Mouse (Mus musculus) T-helper 17 cell (primary cell): ENCODE measurements around the gene Bckdhb.
"Not testable (repeated sequence)": the region's sequence is repeated elsewhere in the genome, so short reads cannot be mapped to it uniquely, and the experiment has no call there.

Experiments
- in situ Hi-C, 2 experiments: fragments of 300-600 bp; cut with MboI, MseI; formaldehyde crosslinking; loops; 1 replicate in 1 of 2; 2 replicates in 1 of 2; pipeline ENCODE4 v1.15.1; 2025; ENCODE audit warnings: high pct_unique_total_duplicates in 2 of 2

Gene Bckdhb

DNA sequence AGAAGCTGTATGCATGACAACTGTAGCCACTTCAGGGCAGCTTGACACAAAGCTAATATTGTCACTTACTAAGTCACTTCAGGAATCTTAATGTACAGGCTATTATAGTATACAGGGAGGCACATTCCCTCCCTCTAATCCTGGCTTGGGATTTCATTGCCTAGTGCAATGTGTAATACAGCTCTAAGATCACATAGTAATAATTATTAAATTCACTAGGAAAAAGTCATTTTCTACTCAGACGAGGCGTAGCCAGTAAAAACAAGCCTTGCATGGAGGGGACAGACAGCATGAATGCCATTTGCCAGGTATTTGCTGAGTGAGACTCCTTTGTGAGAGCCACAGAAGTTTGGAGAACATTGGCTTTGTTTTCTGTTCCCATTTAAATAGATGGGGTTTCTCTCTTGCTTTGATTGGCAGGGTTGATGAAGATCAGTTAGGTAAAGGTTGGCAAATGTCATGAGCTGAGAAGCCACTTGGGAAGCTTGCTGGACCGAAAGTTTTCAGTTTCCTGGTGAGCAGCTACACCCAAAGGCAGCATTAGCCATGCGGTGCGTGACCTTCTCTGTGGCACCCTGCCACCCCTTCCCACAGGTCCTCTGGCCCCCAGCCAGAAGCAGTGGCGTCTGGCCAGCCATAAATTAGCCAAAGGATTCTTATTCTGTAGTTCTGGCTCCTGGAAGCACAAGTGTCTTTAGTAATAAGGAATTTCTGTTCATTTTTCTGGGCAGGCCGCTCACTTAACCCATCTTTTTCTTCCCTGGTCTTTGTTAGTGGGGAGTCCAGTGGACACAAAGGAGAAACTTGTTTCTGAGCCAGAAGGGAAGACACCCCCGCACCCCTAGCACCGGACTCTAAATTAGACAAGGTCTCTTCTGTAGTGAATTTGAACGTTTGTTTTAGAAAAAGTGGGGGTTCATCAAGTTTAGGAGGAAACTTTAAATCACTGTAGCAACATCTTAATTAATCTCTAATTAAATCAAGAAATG is 37.4 kb downstream of the Bckdhb start:
- in situ Hi-C loops = loop anchor here (10.0 to 25.0 kb wide), 3 partner anchors 1375 to 1632 kb away; partner anchors contain the start of gene Tent5a (in 1 of the 2)

DNA sequence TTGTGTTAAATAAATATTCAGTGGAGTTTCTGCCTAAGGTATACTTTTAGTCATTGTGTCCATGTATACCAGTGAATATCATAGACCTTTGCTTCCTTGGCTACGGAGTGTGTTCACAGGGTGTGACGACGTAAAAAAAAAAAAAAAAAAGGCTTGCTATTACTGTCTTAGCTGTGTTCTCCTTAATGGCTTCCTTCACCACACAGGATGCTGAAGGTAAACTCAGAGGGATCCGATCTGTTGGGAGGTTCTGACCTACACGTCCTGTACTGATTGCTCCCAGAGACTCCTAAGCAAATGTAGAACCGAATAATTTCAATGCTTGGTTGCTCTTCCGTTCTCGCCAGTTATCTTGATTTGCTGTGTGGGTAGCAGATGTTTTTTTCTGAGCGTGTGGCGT is 38.4 kb downstream of the Bckdhb start:
- in situ Hi-C loops = loop anchor here (10.0 to 25.0 kb wide), 3 partner anchors 1374 to 1632 kb away; partner anchors contain the start of gene Tent5a (in 1 of the 2)

DNA sequence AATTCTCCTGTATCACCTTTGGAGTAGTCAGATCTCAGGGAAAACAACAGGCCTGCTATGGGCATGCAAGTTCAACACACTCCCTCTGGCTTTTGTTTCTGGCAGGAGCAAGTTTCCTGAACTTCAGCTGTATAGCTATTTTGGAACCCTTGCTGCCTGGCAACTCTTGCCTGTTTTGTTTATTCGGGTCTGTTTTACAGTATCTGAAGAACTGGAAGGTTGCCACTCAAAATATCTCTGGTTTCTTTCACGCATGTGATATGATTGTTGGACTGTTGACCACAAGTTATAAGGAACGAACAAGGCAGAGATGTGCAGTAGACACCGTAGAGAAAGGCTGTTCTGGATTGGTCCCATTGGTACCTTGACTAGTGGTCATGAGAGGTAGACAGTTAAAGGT is 39.4 kb downstream of the Bckdhb start:
- in situ Hi-C loops = loop anchor here (10.0 to 25.0 kb wide), 3 partner anchors 1373 to 1630 kb away; partner anchors contain the start of gene Tent5a (in 1 of the 2)

DNA sequence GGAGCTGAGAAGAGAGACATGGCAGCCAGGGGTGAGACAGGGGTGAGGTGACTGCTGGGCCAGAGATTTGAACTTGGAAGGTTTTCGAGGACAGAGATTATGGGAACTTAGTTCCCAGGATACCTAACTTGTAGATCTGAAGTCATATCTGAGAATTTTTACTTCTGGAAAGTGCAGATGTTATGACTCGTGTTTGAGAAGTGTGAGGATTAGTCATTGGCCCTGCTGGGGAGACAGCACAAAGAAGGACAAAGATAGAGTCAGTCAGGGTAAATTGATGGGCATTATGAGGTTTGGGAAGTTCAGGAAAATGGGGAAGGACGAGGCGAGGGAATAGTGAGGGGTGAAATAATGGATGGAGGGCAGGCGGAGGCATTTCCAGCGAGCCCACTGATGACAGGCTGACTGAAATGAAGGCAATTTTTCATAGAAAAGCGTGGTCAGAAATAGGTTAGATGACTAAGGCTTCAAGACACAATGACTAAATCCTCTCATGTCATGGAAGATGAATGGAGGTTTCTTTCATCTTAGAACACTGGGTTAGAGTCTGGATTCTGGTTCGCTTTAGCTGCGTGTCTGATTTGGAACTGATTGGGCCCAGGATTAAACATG is 42.6 kb downstream of the Bckdhb start:
- in situ Hi-C loops = loop anchor here (10.0 to 25.0 kb wide), 3 partner anchors 1370 to 1627 kb away; partner anchors contain the start of gene Tent5a (in 1 of the 2)

DNA sequence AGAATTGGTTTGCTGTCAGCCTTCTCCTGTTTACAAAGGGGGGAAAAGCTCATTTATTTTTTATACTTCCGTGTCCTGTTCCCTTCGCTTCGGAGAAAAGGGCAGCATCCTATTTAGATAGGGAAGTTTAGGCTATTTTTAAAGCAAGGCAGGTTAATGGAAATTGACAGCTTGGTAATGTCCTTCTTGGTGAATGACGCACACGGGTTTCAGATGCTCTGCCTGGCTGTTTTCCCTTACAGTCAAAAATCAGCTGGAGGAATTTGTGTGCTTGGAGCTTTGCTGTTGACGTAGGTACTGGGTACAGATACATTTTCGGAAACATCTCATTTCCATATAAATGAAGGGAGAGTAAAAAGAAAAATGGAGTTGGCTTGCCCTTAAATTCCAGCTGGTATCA is 44.4 kb downstream of the Bckdhb start:
- in situ Hi-C loops = loop anchor here (10.0 to 25.0 kb wide), 3 partner anchors 1368 to 1625 kb away; partner anchors contain the start of gene Tent5a (in 1 of the 2)

DNA sequence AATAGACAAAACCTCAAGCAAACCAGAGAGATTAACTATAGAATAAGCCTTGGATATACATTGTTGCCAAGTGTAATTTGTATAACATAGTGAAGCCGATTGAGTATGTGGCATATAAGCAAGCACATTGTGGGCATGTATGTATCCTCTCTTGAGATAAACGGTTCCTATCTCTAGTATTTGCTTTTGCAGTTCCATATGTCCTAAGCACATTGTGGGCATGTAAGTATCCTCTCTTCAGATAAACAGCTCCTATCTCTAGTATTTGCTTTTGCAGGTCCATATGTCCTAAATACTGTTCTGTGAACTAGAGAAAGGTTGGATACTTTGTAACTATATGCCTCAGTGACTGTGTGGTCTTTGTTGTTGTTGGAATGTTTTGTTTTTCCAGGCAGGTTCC is 48.5 kb downstream of the Bckdhb start:
- in situ Hi-C loops = loop anchor here in 1 of 2 experiments (25.0 kb wide), 2 partner anchors 1364 to 1614 kb away; partner anchors contain the start of gene Tent5a

DNA sequence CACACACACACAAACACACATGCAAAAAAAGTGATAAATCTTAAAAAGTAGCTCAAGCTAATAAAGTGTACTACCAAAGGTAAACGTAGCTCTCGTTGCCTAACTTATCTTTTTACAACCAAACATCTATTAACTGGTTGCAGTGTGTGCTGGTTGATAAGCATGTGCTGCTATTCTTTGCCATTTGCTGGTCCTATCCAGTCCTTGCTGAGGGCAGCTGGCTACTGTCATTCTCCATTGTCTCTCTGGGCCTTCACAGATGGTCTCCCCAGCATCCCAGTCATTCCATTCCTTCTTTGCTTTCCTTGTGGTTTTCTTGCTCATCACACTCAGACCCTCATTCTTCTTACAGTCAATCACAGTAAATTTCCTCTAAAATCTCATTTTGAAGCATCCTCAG is 50.9 kb downstream of the Bckdhb start:
- in situ Hi-C loops = no loop called here

DNA sequence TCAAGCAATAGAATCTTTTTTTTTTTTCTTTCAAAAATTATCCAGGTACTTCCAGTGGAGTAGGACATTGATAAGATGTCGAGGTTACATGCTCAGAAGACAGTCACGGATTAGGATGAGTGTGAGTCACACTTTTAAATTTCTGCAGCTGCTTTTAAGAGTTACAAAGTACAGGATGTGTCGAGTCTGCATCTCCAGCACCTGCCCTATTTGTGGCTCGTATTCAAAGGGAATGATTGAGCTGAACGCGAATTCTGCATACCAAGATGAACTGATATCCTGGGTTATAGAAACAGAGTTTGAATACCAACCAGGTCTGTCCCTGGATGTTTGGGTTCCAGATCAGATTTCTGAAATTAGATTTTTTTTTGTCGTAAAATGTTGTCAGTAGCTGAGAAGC is 56.3 kb downstream of the Bckdhb start:
- in situ Hi-C loops = no loop called here

DNA sequence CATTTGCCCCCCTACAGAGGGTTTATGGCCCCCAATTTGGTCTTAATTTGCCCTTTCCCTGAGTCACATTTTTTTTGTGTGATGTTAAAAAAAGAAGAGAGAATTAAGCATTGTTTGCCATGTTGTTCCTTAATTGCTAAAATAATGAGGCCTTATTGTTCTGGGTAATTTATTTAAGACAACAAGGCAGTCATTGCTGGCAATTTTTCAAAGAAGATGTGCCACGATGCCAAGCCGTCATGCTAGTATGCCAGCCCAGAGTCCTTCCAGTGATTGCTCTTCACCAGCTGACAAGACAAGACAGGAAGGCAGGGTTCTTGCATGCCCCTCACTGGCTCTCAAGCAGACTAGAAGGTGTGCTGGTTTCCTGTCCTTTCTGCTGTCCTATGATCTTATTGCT is 84.0 kb downstream of the Bckdhb start:
- in situ Hi-C loops = no loop called here

DNA sequence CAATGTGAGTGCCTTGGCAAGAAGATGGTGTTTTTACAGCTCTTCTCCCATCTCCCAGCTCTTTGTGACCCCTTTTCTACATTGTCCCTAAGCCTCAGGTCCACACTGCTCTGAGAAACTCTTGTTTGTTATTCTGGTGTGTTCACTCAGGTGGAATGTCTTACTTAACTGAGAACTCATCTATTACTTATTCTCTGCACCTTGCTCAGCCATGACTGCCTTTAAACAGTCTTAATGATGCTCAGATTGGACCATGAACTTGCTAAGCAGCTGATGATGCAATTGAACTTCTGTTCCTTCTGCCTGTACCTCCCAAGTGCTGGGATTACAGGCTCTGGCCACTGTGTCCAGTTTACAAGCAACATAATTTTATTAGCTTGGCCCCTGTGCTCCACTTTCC is 86.2 kb downstream of the Bckdhb start:
- in situ Hi-C loops = no loop called here

DNA sequence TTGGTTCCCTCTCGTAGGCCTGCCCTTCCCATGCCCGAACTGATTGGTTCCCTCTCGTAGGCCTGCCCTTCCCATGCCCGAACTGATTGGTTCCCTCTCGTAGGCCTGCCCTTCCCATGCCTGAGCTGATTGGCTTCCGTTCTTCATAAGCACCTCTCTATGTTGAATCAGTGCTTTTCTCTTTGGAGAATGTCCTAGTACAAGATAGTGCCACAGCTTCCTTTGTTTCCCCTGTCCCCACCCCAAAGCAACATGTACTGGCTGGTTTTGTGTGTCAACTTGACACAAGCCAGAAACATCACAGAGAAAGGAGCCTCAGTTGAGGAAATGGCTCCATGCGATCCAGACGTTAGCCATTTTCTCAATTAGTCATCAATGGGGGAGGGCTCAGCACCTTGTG is 93.2 kb downstream of the Bckdhb start:
- in situ Hi-C loops = not testable (repeated sequence)

DNA sequence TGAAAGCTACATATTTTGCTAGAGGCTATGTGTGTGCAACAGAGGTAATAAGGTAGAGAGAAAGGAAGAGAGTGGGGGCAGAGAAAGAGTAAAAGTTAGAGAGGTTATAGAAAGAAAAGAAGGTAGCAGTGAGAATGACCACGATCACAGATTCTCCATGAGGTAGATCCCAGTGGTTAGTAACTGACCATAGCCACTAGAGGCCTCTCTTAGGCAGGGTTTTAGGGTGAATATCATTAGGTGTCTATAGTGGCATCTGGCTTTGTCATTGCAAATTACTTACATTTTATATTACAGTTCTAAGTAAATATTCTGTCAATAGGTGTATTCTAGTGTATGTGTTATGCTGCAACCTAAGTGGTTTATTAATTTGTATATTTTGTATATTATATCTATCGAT is 94.7 kb downstream of the Bckdhb start:
- in situ Hi-C loops = no loop called here

DNA sequence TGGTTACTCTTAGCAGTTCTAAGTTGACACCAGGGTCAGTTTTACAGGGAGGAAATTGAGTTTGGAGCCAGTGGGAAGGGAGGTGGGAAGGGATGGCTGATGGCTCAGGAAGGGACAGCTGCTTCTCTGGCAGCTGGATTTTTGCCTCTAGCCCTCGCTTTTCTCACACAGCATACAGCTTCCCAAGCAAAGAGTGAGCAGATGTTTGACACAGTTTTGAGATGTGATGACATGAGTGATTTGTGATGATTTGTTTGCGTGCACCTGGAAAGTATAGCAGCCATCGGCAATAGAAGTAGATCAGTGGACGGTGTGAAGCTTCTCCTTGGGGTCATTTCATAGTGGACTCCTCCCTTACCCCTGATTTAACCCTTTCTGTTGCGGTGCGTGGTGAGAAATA is 96.2 kb downstream of the Bckdhb start:
- in situ Hi-C loops = no loop called here

DNA sequence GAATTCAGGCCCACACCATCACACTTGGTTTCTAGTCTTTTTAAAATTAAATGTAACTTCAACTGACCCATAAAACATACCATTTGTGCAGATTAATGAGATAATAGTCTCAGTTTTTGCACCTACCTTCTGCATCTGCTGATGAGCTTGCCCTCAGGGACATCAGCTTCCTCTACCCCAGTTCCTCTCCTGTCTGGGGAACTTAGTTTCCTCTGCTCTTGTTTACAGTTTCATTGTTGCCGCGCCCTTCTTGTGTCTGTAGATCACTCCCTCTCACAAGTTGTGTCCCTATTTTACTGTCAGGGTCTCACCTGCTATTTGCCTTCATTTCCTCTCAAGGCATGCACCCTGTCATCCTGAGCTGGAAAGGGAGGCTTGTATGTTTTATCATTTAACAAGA is 103.2 kb downstream of the Bckdhb start:
- in situ Hi-C loops = no loop called here

DNA sequence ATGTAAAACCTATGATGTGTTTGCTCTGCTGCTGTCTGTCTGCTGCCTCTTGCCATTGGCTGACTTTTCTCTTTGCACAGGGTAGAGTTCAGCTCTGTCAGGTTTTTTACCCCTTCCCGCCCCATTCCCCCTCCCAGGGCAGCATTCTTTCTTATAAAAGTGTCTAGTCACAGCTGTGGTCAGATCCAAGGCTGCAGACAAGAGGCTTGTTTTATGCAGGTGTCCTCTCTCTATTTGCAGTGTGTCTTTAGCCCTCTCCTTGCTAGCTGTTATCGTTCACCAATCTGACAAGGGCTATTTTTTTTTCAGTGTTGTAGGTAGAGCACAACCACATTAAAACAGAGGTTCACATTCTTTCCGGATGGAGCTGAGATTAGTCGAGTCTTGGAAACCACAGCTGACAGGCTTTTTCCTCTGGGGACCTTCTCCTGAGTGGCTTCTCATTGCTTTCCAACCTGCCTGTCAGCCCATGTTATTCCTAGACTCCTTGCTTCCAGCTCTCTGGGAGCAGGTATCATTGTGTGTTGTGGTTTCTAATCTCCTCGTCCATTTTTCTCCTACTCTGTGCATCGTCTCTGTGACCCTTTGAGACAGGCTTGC is 105.8 kb downstream of the Bckdhb start:
- in situ Hi-C loops = no loop called here

DNA sequence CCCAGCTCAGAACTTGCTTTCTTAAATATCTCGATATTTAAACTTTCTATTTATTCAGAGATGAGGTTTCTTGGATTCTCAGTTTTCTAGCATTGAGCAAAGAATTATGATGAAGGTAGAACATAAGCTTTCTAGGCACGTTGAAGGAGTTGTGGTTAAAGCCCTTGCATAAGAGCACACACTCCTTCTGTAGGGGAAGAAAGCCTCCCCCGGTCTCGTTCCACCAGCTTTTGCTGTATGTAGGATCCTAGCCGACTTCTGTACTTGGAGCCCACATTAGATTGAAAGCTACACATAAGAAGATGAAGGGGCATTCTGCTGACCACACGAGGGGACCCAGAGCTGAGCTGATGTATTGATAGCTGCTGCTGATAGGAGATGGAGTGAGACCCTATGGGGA is 106.5 kb downstream of the Bckdhb start:
- in situ Hi-C loops = no loop called here

DNA sequence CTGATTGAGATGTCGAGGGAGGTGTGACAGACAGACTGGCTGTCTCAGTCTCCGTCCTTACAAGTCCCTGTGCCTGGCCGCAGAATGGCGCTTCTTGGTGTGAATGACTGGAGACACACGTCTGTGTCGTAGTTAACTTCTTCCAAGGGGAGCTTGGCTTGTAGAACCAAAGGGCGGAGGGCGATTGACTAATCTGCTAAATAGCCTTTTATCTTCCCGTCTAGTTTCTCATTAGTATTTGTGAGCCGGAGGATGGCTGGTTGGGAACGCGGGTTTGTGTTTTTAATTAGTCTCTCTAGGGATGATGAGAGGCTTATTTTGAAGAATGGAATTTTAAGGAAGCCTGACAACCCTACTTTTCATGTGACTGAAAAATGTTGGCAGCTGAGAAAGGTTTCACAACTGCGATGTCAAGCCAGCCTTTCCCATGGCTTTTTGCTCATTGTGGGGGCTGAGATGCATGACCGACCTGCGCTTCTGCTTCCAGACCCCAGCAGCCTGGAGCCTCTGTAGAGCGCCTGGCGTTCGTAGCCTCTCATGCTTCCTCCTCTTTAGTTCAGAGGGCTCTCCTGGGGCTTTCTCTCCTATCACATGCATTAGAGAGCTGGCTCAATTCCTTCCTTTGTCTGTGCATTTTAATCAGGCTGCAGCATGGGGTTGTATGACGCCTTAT is 107.9 kb downstream of the Bckdhb start:
- in situ Hi-C loops = no loop called here

DNA sequence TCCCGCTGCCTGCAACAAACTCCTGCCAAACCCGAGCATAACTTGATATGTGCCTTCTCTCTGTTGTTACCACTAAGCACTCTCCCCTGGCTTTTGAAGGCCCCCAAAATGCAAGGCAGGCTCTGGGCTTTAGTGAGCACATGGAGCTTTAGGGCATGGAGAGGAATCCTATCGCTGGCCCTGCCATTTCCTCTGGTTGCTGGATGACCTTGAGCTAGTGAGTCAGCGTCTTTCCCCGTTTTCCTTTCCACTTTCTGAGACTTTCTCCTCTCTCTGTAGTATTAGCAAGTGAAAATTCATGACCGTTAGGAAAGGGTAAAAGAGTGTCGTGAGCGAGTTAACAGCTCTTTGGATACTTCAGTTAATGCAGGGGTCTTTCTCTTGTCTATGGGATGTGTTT is 111.1 kb downstream of the Bckdhb start:
- in situ Hi-C loops = no loop called here

DNA sequence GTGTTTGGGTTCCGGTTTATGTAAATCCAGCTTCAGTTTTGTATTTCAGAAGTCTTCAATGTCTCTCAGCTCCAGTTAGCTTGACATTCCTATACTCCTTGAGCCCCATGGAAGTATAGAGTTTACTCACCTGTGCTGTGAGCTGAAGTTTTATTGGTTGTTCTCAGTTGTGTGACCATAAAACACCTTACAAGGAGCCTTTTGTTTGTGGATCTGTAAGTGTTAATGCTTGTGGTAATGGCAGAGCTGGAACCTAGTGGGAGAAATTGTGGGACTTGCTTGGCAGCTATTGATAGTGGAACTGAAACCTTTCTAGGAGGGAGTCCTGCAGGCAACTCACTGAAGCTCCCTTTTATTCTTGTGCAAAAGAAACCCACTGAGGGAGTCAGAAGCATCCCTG is 112.3 kb downstream of the Bckdhb start:
- in situ Hi-C loops = no loop called here

DNA sequence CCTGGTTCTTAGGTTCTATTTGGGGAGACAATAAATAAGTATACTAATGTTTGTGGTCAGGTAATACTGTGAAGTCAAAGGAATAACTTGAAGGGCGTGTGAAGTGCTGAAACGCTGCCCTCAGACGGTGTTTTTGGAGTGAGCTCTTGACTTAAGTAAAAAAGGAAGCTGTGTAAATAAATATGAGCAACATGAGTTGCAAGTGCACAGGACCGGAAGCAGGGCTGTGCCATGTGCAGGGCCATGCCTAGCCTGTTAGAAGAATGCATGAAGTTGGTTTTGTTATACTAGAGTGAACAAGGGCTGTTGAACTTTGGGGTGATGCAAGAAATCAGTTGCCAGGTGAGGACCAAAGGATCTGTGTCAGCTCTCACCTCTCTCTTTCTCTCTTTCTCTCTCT is 114.0 kb downstream of the Bckdhb start:
- in situ Hi-C loops = no loop called here

DNA sequence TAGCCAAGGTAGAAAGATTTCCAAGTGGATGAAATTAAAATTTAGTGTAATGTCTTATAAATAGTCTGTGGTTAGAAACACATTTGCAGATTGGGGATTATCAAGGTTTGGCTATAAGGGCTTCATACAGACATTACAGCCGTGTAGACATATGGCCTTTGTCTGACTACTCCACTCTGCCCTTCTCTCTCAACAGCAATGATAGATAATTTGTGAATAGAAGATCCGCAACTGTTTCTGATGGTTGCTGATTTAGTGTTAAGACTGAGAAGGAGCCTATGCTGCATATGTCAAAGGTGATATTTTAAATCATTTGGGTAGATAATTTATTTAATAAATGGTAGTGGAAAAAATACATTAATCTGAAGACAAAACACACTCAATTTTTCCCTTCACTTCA is 115.4 kb downstream of the Bckdhb start:
- in situ Hi-C loops = no loop called here
